Mouse (Mus musculus) embryonic facial prominence, embryonic 14.5 days (tissue): Measurements from ENCODE around the gene Ccrl2. TPM values are rescaled to one million over a fixed set of nuclear protein-coding genes. Genes with fewer than 3 reads are reported as not detected.

ENCODE experiments used
- ATAC-seq: fragments of 200-750 bp; cut with Nextera tagmentation; 2 replicates; pipeline ENCODE4 v1.8.0; 2017; ENCODE audit warnings: low read depth, moderate number of reproducible peaks, moderate TSS enrichment
- DNase-seq: peaks from one replicate; pipeline ENCODE4 v3.0.0-alpha.2; 2015; ENCODE audit warnings: low spot score
- H3K27ac ChIP-seq: fragments of 300-500 bp; sonication (generic); replicated peaks from 2 replicates; pipeline ENCODE4 v1.5.1; 2014; ENCODE audit warnings: low read depth, mild to moderate bottlenecking, low read length, moderate library complexity
- H3K27me3 ChIP-seq: fragments of 300-500 bp; sonication (generic); replicated peaks from 2 replicates; pipeline ENCODE4 v1.6.1; 2014; ENCODE audit warnings: low read length; ENCODE audit not compliant: control insufficient read depth, insufficient read depth
- H3K36me3 ChIP-seq: fragments of 300-500 bp; sonication (generic); 2 replicates; pipeline ENCODE4 v1.6.1; 2014; ENCODE audit warnings: low read length, mixed read lengths; ENCODE audit not compliant: control insufficient read depth, insufficient read depth
- H3K4me1 ChIP-seq: fragments of 300-500 bp; sonication (generic); 2 replicates; pipeline ENCODE4 v1.6.1; 2014; ENCODE audit warnings: antibody characterized with exemption, low read length; ENCODE audit not compliant: control insufficient read depth, insufficient read depth
- H3K4me2 ChIP-seq: fragments of 300-500 bp; sonication (generic); 2 replicates; pipeline ENCODE4 v1.6.1; 2014; ENCODE audit warnings: low read depth, mild to moderate bottlenecking, low read length, moderate library complexity, mixed read lengths
- H3K4me3 ChIP-seq: fragments of 300-500 bp; sonication (generic); 2 replicates; pipeline ENCODE4 v1.5.1; 2014; ENCODE audit warnings: low read depth, mild to moderate bottlenecking, low read length
- H3K9ac ChIP-seq: fragments of 300-500 bp; sonication (generic); 2 replicates; pipeline ENCODE4 v1.6.1; 2014; ENCODE audit warnings: low read depth, mild to moderate bottlenecking, low read length, moderate library complexity, mixed read lengths
- H3K9me3 ChIP-seq: fragments of 300-500 bp; sonication (generic); 2 replicates; pipeline ENCODE4 v1.6.1; 2016; ENCODE audit warnings: low read length; ENCODE audit not compliant: control insufficient read depth
- WGBS: fragments of 180-500 bp; shearing (Covaris S2); extraction: QIAGEN DNeasy Blood & Tissue Kit; methylation state at CpG from one replicate; pipeline ENCODE4 v1.1.7; 2014; 5-methylcytosine and 5-hydroxymethylcytosine counted together
- polyA plus RNA-seq: library from polyadenylated mRNA; unstranded; fragments of >200 nt; fragmentation: Nextera tagmentation; extraction: Ambion mirVana; gene quantifications from 2 replicates; pipeline ENCODE4 v1.2.1, GENCODE M21; 2014

Ccrl2 gene
- polyA plus RNA-seq, 1 experiment from 2014 or later: 0.97 TPM

DNA sequence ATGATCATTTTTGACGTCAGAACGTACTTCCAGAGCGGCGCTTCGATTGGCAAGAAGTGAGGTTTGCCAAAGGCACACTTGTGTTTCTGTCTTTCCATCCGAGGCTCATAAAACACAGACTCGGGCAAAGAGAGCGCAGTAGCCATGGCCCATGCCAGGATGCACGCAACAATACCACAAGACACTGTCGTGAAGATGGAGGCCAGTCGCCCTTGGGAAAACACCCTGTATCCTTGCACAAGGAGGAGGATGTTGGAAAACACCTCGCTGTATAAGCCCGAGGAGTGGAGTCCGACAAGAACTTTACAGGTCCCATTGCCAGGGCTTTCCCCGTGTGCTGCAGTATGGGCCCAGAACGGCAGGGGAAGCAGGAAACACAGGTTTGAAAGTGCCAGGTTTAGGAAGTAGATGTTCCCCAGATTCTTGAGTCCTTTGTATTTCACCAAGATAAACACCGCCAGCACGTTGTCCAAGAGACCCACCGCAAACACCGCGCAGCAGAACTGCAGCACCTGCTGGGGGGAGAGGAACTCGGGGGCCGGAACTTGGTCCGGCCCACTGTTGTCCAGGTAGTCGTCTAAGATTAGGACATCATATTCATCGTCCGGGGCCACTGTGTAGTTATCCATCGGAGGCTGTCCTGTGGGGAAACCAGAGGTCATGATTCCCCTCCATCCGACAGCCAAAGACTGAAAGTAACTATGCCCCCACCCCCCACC lies 1.4 kb downstream of the Ccrl2 start:
- 69% methylated on average over 29 of the region's 29 CpGs for WGBS
- ATAC-seq (no peak), DNase-seq (no peak)
- no peak overlapping the region for H3K27ac ChIP-seq
- H3K9me3 ChIP-seq: no peaks in the 10 kb centered on the region
- peak overlapping the region; percentile 85 for H3K4me2 ChIP-seq
- peak overlapping the region; percentile 36 for H3K4me3 ChIP-seq
- H3K36me3 ChIP-seq: no peaks in the 10 kb centered on the region
- H3K9ac ChIP-seq: peak overlapping the region; percentile 51
- H3K27me3 ChIP-seq: no peaks in the 10 kb centered on the region
- H3K4me1 ChIP-seq: peaks cover 5% of the 10 kb centered on the region; the same call in 1 of the 2 replicates

DNA sequence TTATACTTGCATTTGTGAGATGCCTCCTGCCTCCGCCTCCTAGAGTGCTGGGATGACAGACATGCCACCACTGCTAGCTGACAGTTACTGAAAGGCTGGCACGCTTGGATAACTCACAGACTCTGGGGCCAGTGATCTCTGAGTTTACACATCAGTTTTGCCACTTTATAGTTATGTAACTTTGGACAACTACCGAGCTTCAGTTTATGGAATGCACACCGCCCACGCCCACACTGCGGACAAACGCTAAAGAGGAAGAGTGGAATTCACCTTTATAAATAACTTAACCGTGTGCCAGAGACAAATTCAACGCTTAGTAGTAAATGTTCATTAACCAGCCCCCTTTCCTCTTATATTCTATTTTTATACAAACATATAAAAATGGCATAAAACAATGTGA lies 2.4 kb downstream of the Ccrl2 start:
- H3K9me3 ChIP-seq: no peaks in the 10 kb centered on the region
- DNase-seq (no peak), ATAC-seq (no peak)
- no peak overlapping the region for H3K9ac ChIP-seq
- H3K4me3 ChIP-seq: no peak overlapping the region
- H3K4me2 ChIP-seq: no peak overlapping the region
- no peaks in the 10 kb centered on the region for H3K36me3 ChIP-seq
- peaks cover 5% of the 10 kb centered on the region; the same call in 1 of the 2 replicates for H3K4me1 ChIP-seq
- no peak overlapping the region for H3K27ac ChIP-seq
- no peaks in the 10 kb centered on the region for H3K27me3 ChIP-seq
- 77% methylated on average over 9 of the region's 9 CpGs for WGBS

DNA sequence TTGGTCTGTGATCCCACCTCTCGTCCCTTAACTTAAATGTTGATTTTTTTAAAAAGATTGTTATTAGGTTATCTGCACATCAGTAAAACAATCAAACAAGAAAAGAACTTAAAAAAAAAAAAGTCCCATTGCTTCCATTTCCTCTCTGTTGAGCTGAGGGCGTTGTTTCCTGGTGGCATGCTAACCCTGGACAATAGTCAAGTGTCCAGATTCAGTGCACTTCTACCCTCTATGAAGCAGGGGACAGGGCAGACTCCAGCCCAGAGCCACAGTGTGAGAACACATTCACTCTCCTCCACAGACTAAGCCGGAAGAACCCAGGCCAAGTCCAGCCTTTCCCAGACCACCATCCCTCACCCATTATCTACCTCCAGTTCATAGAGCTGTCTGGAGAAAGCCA lies 8.9 kb downstream of the Ccrl2 start:
- no peaks in the 10 kb centered on the region for H3K9me3 ChIP-seq
- WGBS: 83% methylated on average over 3 of the region's 3 CpGs
- H3K27ac ChIP-seq: no peak overlapping the region
- H3K36me3 ChIP-seq: no peaks in the 10 kb centered on the region
- no peak overlapping the region for H3K4me3 ChIP-seq
- no peak overlapping the region for H3K4me2 ChIP-seq
- H3K9ac ChIP-seq: no peak overlapping the region
- no peaks in the 10 kb centered on the region for H3K27me3 ChIP-seq
- H3K4me1 ChIP-seq: no peaks in the 10 kb centered on the region
- DNase-seq (no peak), ATAC-seq (no peak)

DNA sequence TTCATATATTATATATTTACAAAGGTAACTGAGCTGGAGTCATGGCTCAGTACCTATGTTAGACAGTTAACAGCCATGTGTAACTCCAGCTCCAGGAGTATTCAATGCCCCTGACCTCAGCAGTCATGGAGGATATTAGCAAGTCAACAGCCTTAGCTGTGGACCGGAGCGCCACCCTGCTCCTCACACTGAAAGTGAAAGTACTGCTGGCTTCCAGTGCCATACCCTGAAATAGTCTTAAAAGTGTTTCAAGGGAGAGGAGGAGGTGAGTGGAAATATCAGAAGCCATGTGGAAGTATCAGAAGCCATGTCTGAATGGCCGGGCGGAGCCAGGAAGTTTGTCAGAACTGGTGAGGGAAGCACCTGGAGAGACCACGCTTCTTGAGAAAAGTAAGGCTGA lies 10.1 kb downstream of the Ccrl2 start:
- no peak overlapping the region for H3K27ac ChIP-seq
- DNase-seq (no peak), ATAC-seq (no peak)
- H3K27me3 ChIP-seq: no peaks in the 10 kb centered on the region
- H3K9ac ChIP-seq: no peak overlapping the region
- H3K4me1 ChIP-seq: no peaks in the 10 kb centered on the region
- no peaks in the 10 kb centered on the region for H3K9me3 ChIP-seq
- no peak overlapping the region for H3K4me2 ChIP-seq
- no peak overlapping the region for H3K4me3 ChIP-seq
- 94% methylated on average over 5 of the region's 5 CpGs for WGBS
- no peaks in the 10 kb centered on the region for H3K36me3 ChIP-seq

DNA sequence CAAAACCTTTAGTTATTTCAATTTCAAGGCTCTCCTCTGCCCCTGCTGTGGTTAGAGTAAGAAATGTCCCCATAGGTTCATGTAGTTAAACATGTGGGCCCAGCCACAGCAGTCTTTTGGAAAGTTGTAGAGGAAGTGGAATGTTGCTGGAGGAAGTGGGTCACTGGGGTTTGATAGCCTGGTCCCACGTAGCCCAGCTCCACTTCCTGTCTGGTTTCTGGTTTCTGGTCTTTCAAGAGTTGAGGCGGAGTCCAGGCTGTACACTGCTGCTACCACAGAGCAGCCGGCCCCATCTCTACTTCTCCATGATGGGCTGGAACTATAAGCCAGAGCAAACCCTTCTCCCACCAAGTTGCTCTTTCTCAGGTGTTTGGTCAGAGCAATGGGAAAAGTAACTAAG lies 11.1 kb downstream of the Ccrl2 start:
- 62% methylated on average over 3 of the region's 3 CpGs for WGBS
- no peaks in the 10 kb centered on the region for H3K4me1 ChIP-seq
- H3K4me2 ChIP-seq: no peak overlapping the region
- H3K9ac ChIP-seq: no peak overlapping the region
- no peak overlapping the region for H3K27ac ChIP-seq
- no peaks in the 10 kb centered on the region for H3K9me3 ChIP-seq
- no peaks in the 10 kb centered on the region for H3K27me3 ChIP-seq
- ATAC-seq: no peak
- no peaks in the 10 kb centered on the region for H3K36me3 ChIP-seq
- no peak overlapping the region for H3K4me3 ChIP-seq
- DNase-seq: no peak

DNA sequence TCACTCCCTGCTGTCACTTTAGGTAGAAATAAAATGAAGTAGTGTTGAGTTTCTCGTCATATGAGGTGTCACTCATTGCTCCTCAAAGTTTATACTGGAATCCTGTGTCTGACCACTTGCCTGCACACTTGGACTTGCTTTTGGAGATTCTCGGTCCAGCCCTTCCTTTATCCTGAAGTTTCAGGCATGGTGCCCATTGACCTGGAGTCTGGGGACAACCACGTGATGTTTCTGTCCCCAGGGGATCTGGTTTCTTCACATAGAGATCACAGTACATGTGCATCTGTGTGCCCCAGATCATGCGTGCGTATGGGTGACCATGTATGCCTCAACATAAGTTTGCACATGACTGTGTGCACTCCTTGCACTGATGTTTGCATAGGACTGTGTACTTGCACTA lies 15.1 kb downstream of the Ccrl2 start:
- Histone ChIP-seq H3K36me3 (no peaks in the 10 kb centered on the region), H3K9me3 (no peaks in the 10 kb centered on the region), H3K9ac (no peak overlapping the region), H3K4me3 (no peak overlapping the region), H3K27me3 (no peaks in the 10 kb centered on the region), H3K4me2 (no peak overlapping the region), H3K4me1 (no peaks in the 10 kb centered on the region), H3K27ac (no peak overlapping the region)
- 78% methylated on average over 5 of the region's 5 CpGs for WGBS
- ATAC-seq (no peak), DNase-seq (no peak)

DNA sequence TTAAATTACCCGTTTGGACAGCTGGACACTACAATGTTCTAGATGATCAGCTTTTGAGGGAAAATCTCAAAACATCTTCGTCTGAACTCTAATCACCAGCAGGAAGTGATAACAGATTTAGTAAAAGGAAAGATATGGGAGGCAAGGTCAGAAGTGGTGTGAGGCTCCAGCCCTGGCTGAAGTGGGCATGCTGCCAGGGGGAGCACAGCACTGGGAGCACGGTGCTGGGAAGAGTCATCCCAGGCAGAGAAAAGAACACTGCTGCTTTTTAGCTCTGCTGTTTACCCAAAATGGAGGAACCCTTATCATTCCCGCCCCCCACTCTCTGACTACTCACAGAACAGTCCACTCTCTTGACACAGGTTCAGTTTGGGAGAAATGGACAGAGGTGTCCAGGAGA lies 17.4 kb downstream of the Ccrl2 start:
- H3K27me3 ChIP-seq: no peaks in the 10 kb centered on the region
- WGBS: 79% methylated on average over 4 of the region's 4 CpGs

DNA sequence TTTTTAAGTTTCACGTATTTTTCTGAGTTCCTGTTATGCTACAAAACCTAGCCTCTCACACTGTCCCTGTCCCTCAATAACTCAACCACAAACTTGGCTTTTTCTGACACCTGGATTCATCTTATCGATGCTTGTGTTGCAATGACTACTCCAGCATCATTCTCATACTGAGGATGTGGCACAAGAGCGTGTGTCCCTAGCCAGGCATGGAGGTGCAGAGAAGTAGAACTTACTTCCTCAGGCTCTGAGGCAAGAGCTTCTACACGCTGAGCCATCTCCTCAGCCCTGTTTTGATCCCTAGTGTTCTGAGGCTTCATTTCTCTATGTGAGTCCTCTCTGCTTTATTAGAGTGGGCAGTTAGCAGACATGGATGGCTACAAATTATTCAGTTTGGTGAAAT lies 23.6 kb downstream of the Ccrl2 start:
- Histone ChIP-seq H3K9ac (no peak overlapping the region), H3K36me3 (no peaks in the 10 kb centered on the region), H3K4me3 (no peak overlapping the region), H3K27me3 (no peaks in the 10 kb centered on the region), H3K4me2 (no peak overlapping the region), H3K4me1 (no peaks in the 10 kb centered on the region), H3K9me3 (no peaks in the 10 kb centered on the region), H3K27ac (no peak overlapping the region)
- DNase-seq (no peak), ATAC-seq (no peak)
- WGBS: 88% methylated on average over 4 of the region's 4 CpGs

More for the DNA sequence above, 17.4 kb downstream of the Ccrl2 start:
- H3K9ac ChIP-seq: no peak overlapping the region
- no peaks in the 10 kb centered on the region for H3K4me1 ChIP-seq
- no peak overlapping the region for H3K27ac ChIP-seq
- H3K4me2 ChIP-seq: no peak overlapping the region
- no peaks in the 10 kb centered on the region for H3K36me3 ChIP-seq
- H3K9me3 ChIP-seq: no peaks in the 10 kb centered on the region
- DNase-seq (no peak), ATAC-seq (no peak)
- no peak overlapping the region for H3K4me3 ChIP-seq

DNA sequence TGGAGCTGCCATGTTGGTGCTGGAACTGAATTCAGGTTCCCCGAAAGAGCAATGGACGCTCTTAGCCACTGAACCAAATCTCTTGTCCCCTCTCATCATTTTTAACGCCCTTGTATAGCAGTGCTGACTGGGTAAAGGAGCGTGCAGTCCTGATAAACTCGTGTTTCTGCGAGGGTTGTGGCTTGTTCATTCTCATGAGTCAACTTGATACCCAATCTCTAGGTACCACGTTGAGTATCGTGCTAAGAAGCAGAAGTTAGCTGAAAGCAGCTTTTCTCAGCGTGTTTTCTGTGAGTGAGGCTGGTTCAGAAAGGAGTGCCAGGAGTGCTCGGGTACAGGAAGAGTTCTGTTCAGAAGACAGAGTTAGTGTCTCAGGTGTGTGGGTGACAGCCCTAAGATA lies 30.5 kb downstream of the Ccrl2 start:
- H3K4me2 ChIP-seq: no peak overlapping the region
- H3K4me1 ChIP-seq: no peaks in the 10 kb centered on the region
- no peak overlapping the region for H3K27ac ChIP-seq
- DNase-seq: no peak
- no peaks in the 10 kb centered on the region for H3K36me3 ChIP-seq
- no peak for ATAC-seq
- 82% methylated on average over 10 of the region's 10 CpGs for WGBS
- H3K9me3 ChIP-seq: no peaks in the 10 kb centered on the region
- no peak overlapping the region for H3K9ac ChIP-seq
- H3K27me3 ChIP-seq: no peaks in the 10 kb centered on the region
- H3K4me3 ChIP-seq: no peak overlapping the region
